In the genomic region with DNA sequence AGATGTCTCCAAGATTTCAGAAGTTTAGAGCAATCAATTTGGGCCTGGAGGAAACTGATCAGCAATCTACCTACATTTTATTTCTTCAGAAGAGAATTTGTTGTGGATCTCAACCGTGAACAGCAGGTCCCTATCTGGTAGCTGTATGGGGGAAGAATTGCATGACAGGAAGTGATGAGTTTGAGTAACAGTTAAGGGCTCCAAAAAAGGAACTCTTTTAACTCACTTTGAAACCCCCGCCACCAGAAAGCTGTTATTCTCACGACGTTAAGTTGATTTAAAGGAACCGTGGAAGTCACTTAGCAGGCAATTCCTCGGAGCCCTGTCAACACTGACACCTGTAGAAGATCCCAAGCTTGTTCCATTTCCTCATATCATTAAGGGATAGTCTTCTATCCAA, we compare ENCODE assay signal across 23 mouse cellular contexts. TPM values are rescaled to one million over a fixed set of nuclear protein-coding genes. Genes with fewer than 3 reads are reported as not detected.
DNase-seq lines count a peak whose midpoint lies in the region; ATAC-seq and TF ChIP-seq lines count a peak whose summit lies in the region.
"Had no signal": no experiment of that assay in that cellular context is flagged by ENCODE, and none has a peak within 500 bp of the region (broad histone marks: within the 10 kb centered on the region; RNA-seq: fewer than 3 reads in every experiment).

No protein-coding gene starts in this region.

- no peaks in the 10 kb centered on the region for H3K9me3 ChIP-seq in kidney, embryonic 15.5 days (replicated peaks)
- H3K9me3 ChIP-seq: embryonic facial prominence, embryonic 10.5 days; stomach, embryonic 15.5 days had no signal

- no peak overlapping the region for H3K9ac ChIP-seq in kidney, embryonic 15.5 days
- H3K9ac ChIP-seq: stomach, embryonic 15.5 days had no signal

- peak in 1 of 2 experiments; percentile 23 for DNase-seq in spleen, adult 2 months (ENCODE audit: low read depth in 1 of 2, low spot score in 2 of 2)
- DNase-seq in spleen, adult 12 weeks (ENCODE audit: low spot score), result no peak
- peak; percentile 60 for DNase-seq in MEL-GATA-1-ER (ENCODE audit: extremely low read depth, low read depth)
- peak; percentile 34 for DNase-seq in thymus, postnatal 25 days
- no peak for DNase-seq in left cerebral cortex, adult 2 months (ENCODE audit: extremely low spot score in 1 of 2, low spot score in 2 of 2)
- DNase-seq in layer of hippocampus, adult 11-12 months (ENCODE audit: low spot score), result no peak
- DNase-seq: adrenal gland, postnatal 14 days; cerebellum, adult 11-12 months; cerebellum, postnatal 36 days; heart, adult 18-20 months; heart, postnatal 4 days; kidney, postnatal 14 days; left cerebral cortex, postnatal 4 days; liver; right cerebral cortex, adult 18-20 months had no signal

- no peak for TF ChIP-seq CTCF in spleen, adult 2 months (IDR thresholded peaks at IDR 0.05; ENCODE audit: extremely low read depth, insufficient read depth, insufficient read length, insufficient replicate concordance)
- no peak for TF ChIP-seq CTCF in left cerebral cortex, adult 2 months (IDR thresholded peaks at IDR 0.05)

- no peaks in the 10 kb centered on the region for H3K36me3 ChIP-seq in spleen, adult 2 months (ENCODE audit: control insufficient read depth, insufficient read depth, low read length)
- no peaks in the 10 kb centered on the region for H3K36me3 ChIP-seq in kidney, embryonic 15.5 days
- H3K36me3 ChIP-seq: embryonic facial prominence, embryonic 10.5 days; stomach, embryonic 15.5 days had no signal

- intact Hi-C loops in left cerebral cortex, adult 2 months (cut with DNase I), result no loop called here

- H3K4me3 ChIP-seq in spleen, adult 2 months (ENCODE audit: extremely low read depth, insufficient read depth, insufficient read length), result peak overlapping the region; percentile 18; the same call in 1 of the 2 replicates
- no peak overlapping the region for H3K4me3 ChIP-seq in left cerebral cortex, adult 2 months
- H3K4me3 ChIP-seq in kidney, embryonic 15.5 days (replicated peaks), result no peak overlapping the region
- H3K4me3 ChIP-seq: embryonic facial prominence, embryonic 10.5 days; stomach, embryonic 15.5 days had no signal

- peak overlapping the region; percentile 15; the same call in 1 of the 2 replicates for H3K27ac ChIP-seq in spleen, adult 2 months (ENCODE audit: insufficient read depth, low read length)
- H3K27ac ChIP-seq in left cerebral cortex, adult 2 months, result no peak overlapping the region
- no peak overlapping the region for H3K27ac ChIP-seq in kidney, embryonic 15.5 days
- H3K27ac ChIP-seq: embryonic facial prominence, embryonic 10.5 days; hindbrain, postnatal 0 days; stomach, embryonic 15.5 days had no signal

- no peaks in the 10 kb centered on the region for H3K27me3 ChIP-seq in spleen, adult 2 months (ENCODE audit: control insufficient read depth, insufficient read depth, low read length)
- H3K27me3 ChIP-seq in kidney, embryonic 15.5 days, result no peaks in the 10 kb centered on the region
- H3K27me3 ChIP-seq: stomach, embryonic 15.5 days had no signal

- 8% methylated on average over 6 of the region's 6 CpGs for WGBS in spleen, adult 2 months
- 46% methylated on average over 6 of the region's 6 CpGs for WGBS in kidney, embryonic 15.5 days

- no peak for TF ChIP-seq POLR2A in spleen, adult 2 months (IDR thresholded peaks at IDR 0.05; ENCODE audit: low read depth, low read length)

- H3K4me1 ChIP-seq in spleen, adult 2 months (ENCODE audit: control insufficient read depth, insufficient read depth, insufficient read length), result peaks cover 7% of the 10 kb centered on the region; the same call in 1 of the 2 replicates
- no peaks in the 10 kb centered on the region for H3K4me1 ChIP-seq in kidney, embryonic 15.5 days
- H3K4me1 ChIP-seq: embryonic facial prominence, embryonic 10.5 days; stomach, embryonic 15.5 days had no signal

- peak; percentile 83 for ATAC-seq in megakaryocyte progenitor cell, adult 5-6 weeks (replicated peaks; ENCODE audit: poor library complexity)
- ATAC-seq in kidney, embryonic 15.5 days (replicated peaks; ENCODE audit: low FRiP score), result no peak
- ATAC-seq: hindbrain, postnatal 0 days; intestine, postnatal 0 days; lung, postnatal 0 days; midbrain, embryonic 16.5 days had no signal

- H3K4me2 ChIP-seq in kidney, embryonic 15.5 days, result no peak overlapping the region
- H3K4me2 ChIP-seq: stomach, embryonic 15.5 days had no signal

RNA-seq across cellular contexts. Expression of gene Micu1, which starts 9.8 kb away (rescaled TPM):
- 21.9 and 24.3 TPM in 2 replicates for polyA plus RNA-seq in spleen, adult 2 months (2012; rRNA removed)
- total RNA-seq in megakaryocyte progenitor cell, adult 5-6 weeks (2015), result 42.0 and 51.5 TPM in 2 replicates
- total RNA-seq in megakaryocyte progenitor cell, adult 5-6 weeks (2017), result 60.3 and 60.7 TPM in 2 replicates
- total RNA-seq in left cerebral cortex, adult 2 months (2021), result 10 to 100 TPM; 85.2 to 89.9 TPM
- polyA plus RNA-seq in kidney, embryonic 15.5 days (2015; fragmentation: Nextera tagmentation; extraction: Ambion mirVana), result 78.1 and 83.8 TPM in 2 replicates

Comparison
In these comparisons a context has a peak if more than half of its experiments do, and no peak if none do; other contexts are left out.
1. DNase-seq: peak in MEL-GATA-1-ER (single experiment) and thymus, postnatal 25 days (single experiment); none in spleen, adult 12 weeks (single experiment), left cerebral cortex, adult 2 months (0 of 2) and layer of hippocampus, adult 11-12 months (single experiment).